Mouse (Mus musculus) mouse trophoblast stem cell (cell line): Measurements from ENCODE around the gene Cyp2b13.
"Not testable (repeated sequence)": the region's sequence is repeated elsewhere in the genome, so short reads cannot be mapped to it uniquely, and the experiment has no call there.

ENCODE experiments used
- in situ Hi-C, 2 experiments: fragments of 300-500 bp; cut with MseI, MboI; formaldehyde crosslinking; loops; 2 replicates in 1 of 2; 3 replicates in 1 of 2; pipeline ENCODE4 v1.15.1; 2025

Gene Cyp2b13

DNA sequence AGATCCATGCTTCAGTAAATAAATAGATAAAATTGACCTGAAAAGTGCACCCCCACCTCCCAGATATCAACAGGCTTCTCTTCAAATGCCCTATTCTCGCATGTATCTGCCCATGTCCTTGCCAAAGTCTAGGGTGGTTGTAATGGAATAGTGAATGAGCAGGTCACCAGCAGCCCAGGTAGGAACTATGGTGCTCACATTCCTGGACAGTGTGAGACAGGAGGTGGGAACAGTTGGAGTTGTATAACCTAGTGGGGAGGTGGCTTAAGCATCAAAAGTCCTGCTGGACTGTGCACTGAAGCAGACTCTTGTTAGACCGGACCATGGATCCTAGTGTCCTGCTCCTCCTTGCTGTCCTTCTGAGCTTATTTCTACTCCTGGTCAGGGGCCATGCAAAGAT lies at the start of gene Cyp2b13:
TSS of gene Cyp2b13 (plus strand) at position 301 of the 400 bp plus-strand sequence.
- in situ Hi-C loops: not testable (repeated sequence)

DNA sequence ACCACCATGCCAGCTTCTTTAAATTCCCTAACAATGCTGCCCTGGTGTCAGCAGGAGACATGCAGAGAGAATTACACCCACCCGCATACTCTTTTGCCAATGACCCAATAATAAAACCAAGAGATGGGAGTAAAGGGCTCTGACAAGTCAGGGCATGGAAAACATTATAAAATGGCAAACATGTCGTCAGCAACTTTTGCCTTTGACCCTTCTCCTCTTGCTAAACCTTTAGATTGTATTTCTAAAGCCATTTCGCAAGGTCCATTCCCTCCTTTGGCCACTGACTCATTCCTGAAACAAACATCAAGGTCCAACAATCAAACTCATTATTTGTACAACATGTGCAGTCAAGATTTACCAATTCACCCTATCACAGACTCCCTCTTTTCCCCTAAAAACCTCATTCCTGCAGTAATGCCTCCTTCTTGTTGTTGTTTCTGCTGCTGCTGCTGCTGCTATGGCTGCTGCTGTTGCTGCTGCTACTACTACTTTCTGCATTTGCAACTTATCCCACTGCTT lies 41.4 kb upstream of the Cyp2b13 start:
- in situ Hi-C loops: not testable (repeated sequence)

DNA sequence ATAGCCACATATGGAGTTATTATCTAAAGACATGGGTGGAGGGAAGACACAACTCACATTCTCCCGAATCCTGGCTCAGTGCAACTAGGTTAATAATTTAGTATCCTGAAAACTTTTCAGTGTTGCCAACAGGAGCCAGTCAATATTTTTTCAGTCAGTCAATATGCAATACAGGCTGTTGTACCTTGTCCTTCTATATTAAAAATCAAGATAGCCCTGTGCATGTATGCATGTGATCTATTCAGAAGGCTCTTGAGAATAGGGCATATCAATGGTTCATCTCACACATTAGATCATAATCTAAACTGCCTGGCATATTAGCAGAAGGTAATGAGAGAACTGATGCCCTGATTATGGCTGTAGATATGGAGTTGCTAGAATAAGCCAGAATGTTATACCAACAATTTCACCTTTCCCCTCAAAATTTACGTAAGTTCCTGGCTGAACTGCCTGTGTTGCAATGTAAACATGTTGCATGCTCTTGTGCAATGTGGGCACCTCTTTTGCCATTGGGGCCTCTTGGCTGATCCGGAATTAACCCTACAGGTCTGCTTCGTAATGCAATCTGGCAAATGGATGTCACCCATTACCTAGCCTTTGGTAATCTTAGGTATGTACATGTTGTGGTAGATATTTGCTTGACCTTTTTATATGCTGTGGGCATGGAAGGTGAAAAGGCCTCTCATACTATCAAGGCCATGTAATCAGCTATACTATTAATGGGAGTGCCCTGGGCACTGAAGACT lies 6.2 kb upstream of the Cyp2b13 start:
- in situ Hi-C loops: not testable (repeated sequence)

DNA sequence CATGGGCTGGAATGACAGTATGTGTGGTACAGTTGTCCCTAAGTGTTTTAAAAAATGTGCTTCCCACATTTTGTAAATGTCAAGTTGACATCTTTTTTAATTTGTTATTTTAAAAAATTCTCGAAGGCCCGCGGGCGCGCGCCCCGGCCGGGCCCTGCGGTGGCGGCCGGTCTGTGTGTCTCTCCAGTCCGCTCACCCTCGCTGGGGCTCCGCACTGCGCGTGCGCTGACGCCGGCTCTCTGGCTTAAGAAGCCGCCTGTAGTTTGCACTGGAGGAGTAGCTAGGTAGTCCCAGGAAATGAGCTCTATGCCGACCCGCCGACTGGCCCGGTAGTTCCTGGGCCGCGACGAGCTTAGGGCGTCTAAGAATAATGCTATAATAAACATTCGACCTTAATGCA lies 10.4 kb downstream of the Cyp2b13 start:
- in situ Hi-C loops: not testable (repeated sequence)

DNA sequence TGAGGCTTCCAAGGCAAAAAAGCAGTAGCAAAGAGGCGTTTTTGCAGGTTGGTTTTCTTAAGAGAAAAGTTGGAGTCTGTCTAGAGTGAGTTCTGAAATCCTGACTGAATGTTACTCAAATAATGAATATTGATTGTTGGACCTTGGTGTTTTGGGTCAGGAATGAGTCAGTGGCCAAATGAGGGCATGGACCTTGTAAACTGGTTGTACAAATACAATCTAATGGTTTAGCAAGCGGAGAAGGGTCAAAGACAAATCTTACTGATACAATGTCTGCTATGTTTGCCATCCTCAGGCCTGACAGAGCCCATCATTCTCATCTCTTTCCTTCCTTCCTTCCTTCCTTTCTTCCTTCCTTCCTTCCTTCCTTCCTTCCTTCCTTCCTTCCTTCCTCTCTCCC lies 21.3 kb downstream of the Cyp2b13 start:
- in situ Hi-C loops: no loop called here

DNA sequence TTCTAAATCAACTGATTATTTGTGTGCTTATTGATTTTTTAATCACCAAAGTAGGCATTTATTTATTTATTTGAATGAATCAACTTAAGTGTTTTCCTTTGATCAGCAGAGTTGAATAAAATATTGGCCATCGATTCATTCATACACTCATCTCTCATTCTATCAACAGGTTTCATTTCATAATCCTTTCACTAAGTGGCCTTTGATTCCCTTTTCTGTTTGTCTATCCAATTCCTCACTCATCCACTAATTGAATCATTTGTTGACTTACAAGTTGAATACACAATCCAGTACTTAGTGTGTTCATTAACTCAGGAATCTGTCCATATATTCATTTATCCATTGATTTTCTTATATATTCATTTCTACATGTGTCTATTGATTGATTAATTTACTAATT lies 26.1 kb downstream of the Cyp2b13 start:
- in situ Hi-C loops: no loop called here

DNA sequence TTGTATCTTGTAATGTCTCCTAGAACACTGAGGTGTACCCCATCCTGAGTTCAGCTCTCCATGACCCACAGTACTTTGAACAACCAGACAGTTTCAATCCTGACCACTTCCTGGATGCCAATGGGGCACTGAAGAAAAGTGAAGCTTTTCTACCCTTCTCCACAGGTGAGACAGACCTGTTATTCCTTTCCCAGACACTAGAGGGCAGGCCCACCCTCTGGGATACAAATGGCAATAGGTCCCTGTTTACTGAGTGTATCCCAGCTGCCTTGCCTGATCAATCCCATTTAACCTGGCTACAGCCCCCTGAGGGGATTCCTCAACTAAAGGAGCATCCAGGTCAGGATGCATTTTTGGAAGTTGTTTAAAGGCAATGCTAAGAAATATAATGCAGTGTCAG lies 27.3 kb downstream of the Cyp2b13 start:
- in situ Hi-C loops: not testable (repeated sequence)

DNA sequence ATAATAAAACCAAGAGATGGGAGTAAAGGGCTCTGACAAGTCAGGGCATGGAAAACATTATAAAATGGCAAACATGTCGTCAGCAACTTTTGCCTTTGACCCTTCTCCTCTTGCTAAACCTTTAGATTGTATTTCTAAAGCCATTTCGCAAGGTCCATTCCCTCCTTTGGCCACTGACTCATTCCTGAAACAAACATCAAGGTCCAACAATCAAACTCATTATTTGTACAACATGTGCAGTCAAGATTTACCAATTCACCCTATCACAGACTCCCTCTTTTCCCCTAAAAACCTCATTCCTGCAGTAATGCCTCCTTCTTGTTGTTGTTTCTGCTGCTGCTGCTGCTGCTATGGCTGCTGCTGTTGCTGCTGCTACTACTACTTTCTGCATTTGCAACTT lies 78.3 kb downstream of the Cyp2b13 start:
- in situ Hi-C loops: not testable (repeated sequence)

DNA sequence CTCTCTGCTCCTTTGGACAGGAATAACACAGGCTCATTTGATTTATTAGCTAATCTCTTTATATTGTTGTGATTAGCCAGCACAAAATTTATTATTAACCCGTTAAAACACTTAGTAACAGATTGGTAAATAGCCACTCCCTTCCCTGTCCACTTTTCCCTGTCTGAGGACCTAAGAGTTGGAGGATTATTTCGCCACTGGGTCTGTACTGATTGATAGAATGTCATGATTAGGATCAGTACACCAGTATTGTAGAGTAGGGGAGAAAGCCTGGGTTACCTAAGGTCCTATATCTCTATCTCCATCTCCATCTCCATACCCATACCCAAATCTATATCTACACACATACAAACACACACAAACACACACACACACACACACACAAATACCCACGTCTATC lies 82.4 kb downstream of the Cyp2b13 start:
- in situ Hi-C loops: not testable (repeated sequence)
